Mouse (Mus musculus) 416B (cell line): ENCODE measurements around the gene Chrnb2.

ENCODE experiments used
- DNase-seq: peaks from one replicate; pipeline ENCODE4 v3.0.0; 2011; ENCODE audit warnings: low read depth

Chrnb2 gene

DNA sequence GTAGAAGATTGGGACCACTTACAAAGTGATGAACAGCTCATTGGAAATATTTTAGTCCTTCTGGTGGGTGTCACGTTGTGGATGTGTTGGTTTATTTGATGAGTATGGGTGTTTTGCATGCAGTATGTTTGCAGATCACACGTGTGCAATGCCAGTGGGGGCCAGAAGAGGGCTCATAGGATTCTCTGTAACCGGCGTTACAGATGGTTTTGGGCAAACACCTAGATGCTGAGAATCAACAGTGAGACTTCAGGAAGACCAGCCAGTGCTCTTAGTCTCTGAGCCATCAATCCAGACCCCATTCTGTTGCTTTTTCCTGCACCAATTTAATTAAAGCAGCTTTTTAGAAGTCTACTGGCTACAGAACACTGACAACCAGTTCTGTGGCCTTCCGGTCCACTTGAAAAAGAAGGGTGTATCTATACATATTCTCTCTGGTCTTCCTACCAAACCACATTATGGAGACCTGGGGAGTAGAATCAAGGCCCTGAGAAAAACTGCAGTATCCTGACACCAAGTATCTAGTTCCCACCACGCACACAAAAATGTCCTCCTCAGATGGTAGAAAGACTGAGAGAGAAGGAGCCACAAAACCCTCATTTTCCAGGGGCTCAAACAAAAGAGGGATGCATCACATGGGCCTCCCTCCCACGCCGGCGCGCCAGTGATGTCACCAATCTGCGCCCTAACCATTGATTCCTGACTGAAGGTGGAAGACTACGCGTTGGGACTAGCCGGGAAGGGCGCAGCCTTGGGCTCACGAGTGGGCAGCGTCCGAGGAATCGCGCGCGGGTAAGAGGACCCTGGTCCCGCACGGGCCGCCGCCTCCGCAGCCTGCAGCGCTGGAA, 49.8 kb downstream of the Chrnb2 start, which contains the start of gene Adar:
Gene Adar, plus strand, starts transcription at position 664 of the 848 bp plus-strand sequence.
- DNase-seq = peak; percentile 87

DNA sequence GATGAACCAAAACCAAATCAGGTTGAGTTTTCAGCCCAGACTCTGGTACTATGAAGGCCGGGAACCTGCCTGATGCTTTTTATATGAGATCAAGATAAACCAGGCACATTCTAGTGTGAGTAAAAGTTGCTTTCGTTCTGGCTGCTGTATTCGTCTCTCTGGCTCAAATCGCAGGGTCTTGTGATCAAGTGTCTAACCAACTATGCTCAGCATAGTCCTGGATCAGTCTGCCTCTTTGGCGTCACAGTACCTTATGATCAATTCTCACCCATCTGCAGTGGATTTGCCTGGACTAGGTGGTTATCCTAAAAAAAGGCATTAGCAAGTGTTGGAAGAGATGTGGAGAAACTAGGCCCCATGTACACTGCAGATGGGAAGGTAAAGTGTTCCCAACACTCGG, 60.4 kb downstream of the Chrnb2 start:
- DNase-seq = no peak

DNA sequence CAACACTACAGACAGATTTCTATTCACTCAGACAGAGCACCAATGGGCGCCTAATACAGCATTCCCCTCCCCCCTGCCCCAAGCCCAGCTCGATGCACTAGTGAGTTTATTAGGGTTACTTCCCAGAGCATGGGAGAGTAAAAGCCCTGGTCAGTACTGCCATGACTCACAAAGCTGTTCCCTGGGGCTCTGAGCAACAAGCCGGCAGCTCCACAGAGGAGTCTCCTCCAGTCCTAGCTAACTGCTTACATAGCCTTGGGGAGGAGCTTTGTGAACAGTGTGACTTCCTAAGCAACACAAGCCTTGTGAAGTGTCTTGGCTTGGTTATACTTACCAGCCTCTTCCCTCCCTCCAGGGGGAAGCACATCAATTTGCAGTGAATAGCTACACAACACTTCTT, 60.8 kb downstream of the Chrnb2 start:
- no peak for DNase-seq

DNA sequence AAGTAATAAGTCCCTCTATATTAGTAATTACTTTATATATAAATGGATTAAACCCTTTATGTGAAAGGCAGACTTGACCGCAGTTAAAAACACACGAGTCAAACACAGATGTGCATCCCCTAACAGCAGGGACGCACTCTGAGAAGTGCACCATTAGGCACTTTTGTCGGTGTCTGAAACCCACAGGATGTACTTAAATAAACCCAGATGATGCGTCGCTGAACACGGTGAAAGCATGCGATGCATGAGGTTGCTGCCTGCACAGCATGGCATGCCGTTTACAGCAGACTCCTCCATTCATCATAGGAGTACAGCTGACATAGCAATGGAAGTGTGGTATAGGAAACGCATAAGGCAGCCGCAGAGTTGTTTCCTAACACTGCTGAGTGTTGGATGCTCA, 64.0 kb downstream of the Chrnb2 start:
- DNase-seq = no peak

DNA sequence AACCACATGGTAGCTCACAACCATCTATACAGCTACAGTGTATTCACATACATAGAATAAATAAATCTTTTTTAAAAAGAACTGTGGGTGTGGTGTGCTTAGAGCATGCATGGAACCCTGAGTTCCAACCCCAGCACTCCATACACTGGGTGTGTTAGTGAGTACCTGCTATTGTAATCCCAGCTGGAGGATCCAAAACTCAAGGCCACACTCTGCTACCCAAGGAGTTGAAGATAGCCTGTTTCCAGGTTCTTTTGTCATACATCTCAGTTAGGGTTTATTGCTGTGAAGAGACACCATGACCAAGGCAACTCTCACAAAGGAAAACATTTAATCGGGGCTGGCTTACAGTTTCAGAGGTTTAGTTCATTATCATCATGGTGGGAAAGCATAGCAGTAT, 65.5 kb downstream of the Chrnb2 start:
- no peak for DNase-seq
